Mouse (Mus musculus): Measurements from ENCODE around the gene Vmn1r45. TPM values are rescaled to one million over a fixed set of nuclear protein-coding genes. Genes with fewer than 3 reads are reported as not detected.
"Not testable (repeated sequence)": the region's sequence is repeated elsewhere in the genome, so short reads cannot be mapped to it uniquely, and the experiment has no call there.

Gene Vmn1r45
- not detected in 2 replicates for polyA plus RNA-seq (2015; fragmentation: Nextera tagmentation; extraction: Ambion mirVana)

GRCm38 (mm10) chr6:89940498-89940897 lies at the start of gene Vmn1r45:
Gene Vmn1r45 (minus strand): TSS chr6:89940598.
- not testable (repeated sequence) for ATAC-seq; H3K36me3 ChIP-seq (replicated peaks; ENCODE audit: insufficient read depth, low read length); H3K4me2 ChIP-seq (ENCODE audit: low read depth, low read length); H3K9me3 ChIP-seq (ENCODE audit: low read length); DNase-seq; H3K9ac ChIP-seq (replicated peaks); H3K27me3 ChIP-seq (ENCODE audit: insufficient read depth, low read length); H3K4me3 ChIP-seq (ENCODE audit: low read depth, low read length); H3K4me1 ChIP-seq (ENCODE audit: insufficient read depth); H3K27ac ChIP-seq (ENCODE audit: low read depth)
- WGBS (ENCODE audit: insufficient replicate concordance): 72% methylated on average over 2 of the region's 2 CpGs

GRCm38 (mm10) chr6:89985989-89986388 lies 45.6 kb upstream of the Vmn1r45 start:
- Histone ChIP-seq H3K4me1 (ENCODE audit: insufficient read depth) (no peaks in the 10 kb centered on the region), H3K4me3 (ENCODE audit: low read depth, low read length) (no peak overlapping the region), H3K36me3 (replicated peaks; ENCODE audit: insufficient read depth, low read length) (no peaks in the 10 kb centered on the region), H3K27me3 (ENCODE audit: insufficient read depth, low read length) (no peaks in the 10 kb centered on the region), H3K9ac (replicated peaks) (no peak overlapping the region), H3K9me3 (ENCODE audit: low read length) (no peaks in the 10 kb centered on the region), H3K4me2 (ENCODE audit: low read depth, low read length) (no peak overlapping the region), H3K27ac (ENCODE audit: low read depth) (no peak overlapping the region)
- 4% methylated on average over 1 of the region's 1 CpGs for WGBS (ENCODE audit: insufficient replicate concordance)
- ATAC-seq: no peak
- TF ChIP-seq CTCF (IDR thresholded peaks at IDR 0.05; ENCODE audit: low read depth) (no peak), EP300 (IDR thresholded peaks at IDR 0.05; ENCODE audit: low read depth) (no peak)
- no peak for DNase-seq

- Histone ChIP-seq H3K4me1 (ENCODE audit: insufficient read depth) (no peaks in the 10 kb centered on the region), H3K4me2 (ENCODE audit: low read depth, low read length) (no peak within 1 kb of the TSS), H3K27me3 (ENCODE audit: insufficient read depth, low read length) (no peaks in the 10 kb centered on the region), H3K4me3 (ENCODE audit: low read depth, low read length) (no peak within 1 kb of the TSS), H3K36me3 (replicated peaks; ENCODE audit: insufficient read depth, low read length) (no peaks in the 10 kb centered on the region), H3K27ac (ENCODE audit: low read depth) (no peak within 1 kb of the TSS), H3K9ac (replicated peaks) (no peak within 1 kb of the TSS), H3K9me3 (ENCODE audit: low read length) (no peaks in the 10 kb centered on the region)
- TF ChIP-seq CTCF (IDR thresholded peaks at IDR 0.05; ENCODE audit: low read depth) (no peak), EP300 (IDR thresholded peaks at IDR 0.05; ENCODE audit: low read depth) (no peak)
- ATAC-seq: no peak
- 45% methylated on average over 2 of the region's 2 CpGs for WGBS (ENCODE audit: insufficient replicate concordance)
- DNase-seq: no peak
Observed at GRCm38 (mm10) chr6:89969013-89969412, 28.6 kb upstream of the Vmn1r45 start, which contains the start of gene Vmn1r46. Gene Vmn1r46 (plus strand): TSS chr6:89969313.

GRCm38 (mm10) chr6:89966341-89966740 lies 25.9 kb upstream of the Vmn1r45 start:
- Histone ChIP-seq H3K36me3 (replicated peaks; ENCODE audit: insufficient read depth, low read length) (no peaks in the 10 kb centered on the region), H3K27me3 (ENCODE audit: insufficient read depth, low read length) (no peaks in the 10 kb centered on the region), H3K27ac (ENCODE audit: low read depth) (no peak overlapping the region), H3K9me3 (ENCODE audit: low read length) (no peaks in the 10 kb centered on the region), H3K4me3 (ENCODE audit: low read depth, low read length) (no peak overlapping the region), H3K4me2 (ENCODE audit: low read depth, low read length) (no peak overlapping the region), H3K9ac (replicated peaks) (no peak overlapping the region), H3K4me1 (ENCODE audit: insufficient read depth) (no peaks in the 10 kb centered on the region)
- ATAC-seq (no peak), DNase-seq (no peak)
- TF ChIP-seq EP300 (IDR thresholded peaks at IDR 0.05; ENCODE audit: low read depth) (no peak), CTCF (IDR thresholded peaks at IDR 0.05; ENCODE audit: low read depth) (no peak)

GRCm38 (mm10) chr6:89953556-89953955 lies 13.2 kb upstream of the Vmn1r45 start:
- Histone ChIP-seq H3K4me1 (ENCODE audit: insufficient read depth) (no peaks in the 10 kb centered on the region), H3K27me3 (ENCODE audit: insufficient read depth, low read length) (no peaks in the 10 kb centered on the region), H3K36me3 (replicated peaks; ENCODE audit: insufficient read depth, low read length) (no peaks in the 10 kb centered on the region), H3K4me3 (ENCODE audit: low read depth, low read length) (no peak overlapping the region), H3K4me2 (ENCODE audit: low read depth, low read length) (no peak overlapping the region), H3K27ac (ENCODE audit: low read depth) (no peak overlapping the region), H3K9ac (replicated peaks) (no peak overlapping the region), H3K9me3 (ENCODE audit: low read length) (0 out of 2 replicates have a peak, but pooled peaks cover 3% of the 10 kb centered on the region)
- DNase-seq (no peak), ATAC-seq (no peak)
- 56% methylated on average over 2 of the region's 2 CpGs for WGBS (ENCODE audit: insufficient replicate concordance)
- TF ChIP-seq CTCF (IDR thresholded peaks at IDR 0.05; ENCODE audit: low read depth) (no peak), EP300 (IDR thresholded peaks at IDR 0.05; ENCODE audit: low read depth) (no peak)

GRCm38 (mm10) chr6:89940926-89941325 lies 528 bp upstream of the Vmn1r45 start:
- WGBS (ENCODE audit: insufficient replicate concordance): 72% methylated on average over 2 of the region's 2 CpGs
- DNase-seq (no peak), ATAC-seq (no peak)
- H3K27me3 ChIP-seq (ENCODE audit: insufficient read depth, low read length): no peaks in the 10 kb centered on the region
- H3K4me2 ChIP-seq (ENCODE audit: low read depth, low read length): no peak overlapping the region
- no peaks in the 10 kb centered on the region for H3K4me1 ChIP-seq (ENCODE audit: insufficient read depth)
- no peaks in the 10 kb centered on the region for H3K9me3 ChIP-seq (ENCODE audit: low read length)
- H3K4me3 ChIP-seq (ENCODE audit: low read depth, low read length): no peak overlapping the region
- H3K9ac ChIP-seq (replicated peaks): no peak overlapping the region
- no peak overlapping the region for H3K27ac ChIP-seq (ENCODE audit: low read depth)
- TF ChIP-seq CTCF (IDR thresholded peaks at IDR 0.05; ENCODE audit: low read depth) (no peak), EP300 (IDR thresholded peaks at IDR 0.05; ENCODE audit: low read depth) (no peak)
- no peaks in the 10 kb centered on the region for H3K36me3 ChIP-seq (replicated peaks; ENCODE audit: insufficient read depth, low read length)

- Histone ChIP-seq H3K9ac (replicated peaks) (no peak overlapping the region), H3K4me1 (ENCODE audit: insufficient read depth) (no peaks in the 10 kb centered on the region), H3K4me2 (ENCODE audit: low read depth, low read length) (no peak overlapping the region), H3K27me3 (ENCODE audit: insufficient read depth, low read length) (no peaks in the 10 kb centered on the region), H3K36me3 (replicated peaks; ENCODE audit: insufficient read depth, low read length) (no peaks in the 10 kb centered on the region), H3K9me3 (ENCODE audit: low read length) (no peaks in the 10 kb centered on the region), H3K27ac (ENCODE audit: low read depth) (no peak overlapping the region), H3K4me3 (ENCODE audit: low read depth, low read length) (no peak overlapping the region)
- no peak for DNase-seq
- no peak for ATAC-seq
- WGBS (ENCODE audit: insufficient replicate concordance): 39% methylated on average over 2 of the region's 2 CpGs
- TF ChIP-seq CTCF (IDR thresholded peaks at IDR 0.05; ENCODE audit: low read depth) (no peak), EP300 (IDR thresholded peaks at IDR 0.05; ENCODE audit: low read depth) (no peak)
Observed at GRCm38 (mm10) chr6:89883812-89884211, 56.6 kb downstream of the Vmn1r45 start.

All from liver, postnatal 0 days (tissue).